Mouse (Mus musculus) splenic B cell, adult 2 months (primary cell): Measurements from ENCODE around the gene Chrna1.
A peak's percentile ranks its signal among the peaks of the same experiment; 100 is the strongest.
"Not testable (repeated sequence)": the region's sequence is repeated elsewhere in the genome, so short reads cannot be mapped to it uniquely, and the experiment has no call there.

Experiments
- DNase-seq: peaks from one replicate; pipeline ENCODE4 v3.0.0-alpha.2; 2011; ENCODE audit warnings: low read depth, low spot score
- H3K27me3 ChIP-seq: 2 replicates; pipeline ENCODE4 v1.6.1; 2012; ENCODE audit warnings: mild to moderate bottlenecking, low read length, moderate library complexity, mixed read lengths; ENCODE audit not compliant: control insufficient read depth, poor library complexity, insufficient read depth, severe bottlenecking
- H3K36me3 ChIP-seq: 2 replicates; pipeline ENCODE4 v1.6.1; 2012; ENCODE audit warnings: mild to moderate bottlenecking, low read length, moderate library complexity, mixed read lengths; ENCODE audit not compliant: control insufficient read depth, poor library complexity, insufficient read depth, severe bottlenecking

Gene Chrna1

GRCm38 (mm10) chr2:73579168-73579567 is 970 bp downstream of the Chrna1 start:
- H3K27me3 ChIP-seq = no peaks in the 10 kb centered on the region; the same call in 1 of the 2 replicates
- no peaks in the 10 kb centered on the region for H3K36me3 ChIP-seq
- no peak for DNase-seq

- DNase-seq = no peak
- no peaks in the 10 kb centered on the region; the same call in 1 of the 2 replicates for H3K27me3 ChIP-seq
- no peaks in the 10 kb centered on the region for H3K36me3 ChIP-seq
These were observed 5.7 kb downstream of the Chrna1 start for GRCm38 (mm10) chr2:73574418-73574817.

- Histone ChIP-seq H3K27me3 (no peaks in the 10 kb centered on the region; the same call in 1 of the 2 replicates), H3K36me3 (no peaks in the 10 kb centered on the region)
- no peak for DNase-seq
These were observed 6.6 kb downstream of the Chrna1 start for GRCm38 (mm10) chr2:73573556-73573955.

- H3K27me3 ChIP-seq = no peaks in the 10 kb centered on the region; the same call in 1 of the 2 replicates
- peak; percentile 60 for DNase-seq
- H3K36me3 ChIP-seq = no peaks in the 10 kb centered on the region
These were observed 7.4 kb downstream of the Chrna1 start for GRCm38 (mm10) chr2:73572539-73573372.

- no peak for DNase-seq
- no peaks in the 10 kb centered on the region for H3K36me3 ChIP-seq
- no peaks in the 10 kb centered on the region for H3K27me3 ChIP-seq
These were observed 8.2 kb downstream of the Chrna1 start for GRCm38 (mm10) chr2:73571901-73572300.

- H3K27me3 ChIP-seq = no peaks in the 10 kb centered on the region
- DNase-seq = no peak
- no peaks in the 10 kb centered on the region for H3K36me3 ChIP-seq
These were observed 8.8 kb downstream of the Chrna1 start for GRCm38 (mm10) chr2:73571304-73571703.

- Histone ChIP-seq H3K27me3 (no peaks in the 10 kb centered on the region), H3K36me3 (no peaks in the 10 kb centered on the region)
- peak; percentile 77 for DNase-seq
These were observed 13.0 kb downstream of the Chrna1 start for GRCm38 (mm10) chr2:73566989-73567605.

GRCm38 (mm10) chr2:73566162-73566561 is 14.0 kb downstream of the Chrna1 start:
- H3K27me3 ChIP-seq = no peaks in the 10 kb centered on the region
- DNase-seq = peak; percentile 68
- H3K36me3 ChIP-seq = no peaks in the 10 kb centered on the region

GRCm38 (mm10) chr2:73563690-73564089 is 16.4 kb downstream of the Chrna1 start:
- no peak for DNase-seq
- Histone ChIP-seq H3K36me3 (no peaks in the 10 kb centered on the region), H3K27me3 (no peaks in the 10 kb centered on the region)

GRCm38 (mm10) chr2:73562656-73563055 is 17.5 kb downstream of the Chrna1 start:
- DNase-seq = no peak
- Histone ChIP-seq H3K36me3 (no peaks in the 10 kb centered on the region), H3K27me3 (no peaks in the 10 kb centered on the region)

GRCm38 (mm10) chr2:73561665-73562063 is 18.5 kb downstream of the Chrna1 start:
- peak; percentile 79 for DNase-seq
- H3K27me3 ChIP-seq = no peaks in the 10 kb centered on the region
- H3K36me3 ChIP-seq = no peaks in the 10 kb centered on the region

- DNase-seq = no peak
- no peaks in the 10 kb centered on the region for H3K27me3 ChIP-seq
- no peaks in the 10 kb centered on the region for H3K36me3 ChIP-seq
These were observed 19.1 kb downstream of the Chrna1 start for GRCm38 (mm10) chr2:73560899-73561664.

GRCm38 (mm10) chr2:73560445-73560844 is 19.7 kb downstream of the Chrna1 start:
- DNase-seq = no peak
- Histone ChIP-seq H3K36me3 (no peaks in the 10 kb centered on the region), H3K27me3 (no peaks in the 10 kb centered on the region)

- Histone ChIP-seq H3K36me3 (no peaks in the 10 kb centered on the region), H3K27me3 (no peaks in the 10 kb centered on the region)
- no peak for DNase-seq
These were observed 22.2 kb downstream of the Chrna1 start for GRCm38 (mm10) chr2:73557956-73558355.

- H3K36me3 ChIP-seq, DNase-seq, H3K27me3 ChIP-seq: not testable (repeated sequence)
These were observed 23.1 kb downstream of the Chrna1 start for GRCm38 (mm10) chr2:73557061-73557460.
